Mouse (Mus musculus): ENCODE results near the gene Zfand3. TPM values are rescaled to one million over a fixed set of nuclear protein-coding genes. Genes with fewer than 3 reads are reported as not detected.

Zfand3 gene
- polyA plus RNA-seq, 1 experiment from 2014 or later = 40.2 TPM

GRCm38 (mm10) chr17:30237600-30237999 is 233.1 kb downstream of the Zfand3 start:
- WGBS = 87% methylated on average over 7 of the region's 7 CpGs
- Histone ChIP-seq H3K27me3 (replicated peaks; ENCODE audit: control insufficient read depth, insufficient read depth, low read length) (no peaks in the 10 kb centered on the region), H3K4me3 (ENCODE audit: low read length) (no peak overlapping the region), H3K9ac (ENCODE audit: low read depth, low read length) (no peak overlapping the region), H3K36me3 (ENCODE audit: control insufficient read depth, insufficient read depth, low read length) (no peaks in the 10 kb centered on the region), H3K4me1 (ENCODE audit: control insufficient read depth, insufficient read depth, low read length) (no peaks in the 10 kb centered on the region), H3K9me3 (ENCODE audit: control insufficient read depth, low read length) (no peaks in the 10 kb centered on the region), H3K4me2 (ENCODE audit: low read depth, low read length) (no peak overlapping the region), H3K27ac (ENCODE audit: low read length) (no peak overlapping the region)
- ATAC-seq = no peak

- Histone ChIP-seq H3K27ac (ENCODE audit: low read length) (no peak overlapping the region), H3K4me3 (ENCODE audit: low read length) (no peak overlapping the region), H3K27me3 (replicated peaks; ENCODE audit: control insufficient read depth, insufficient read depth, low read length) (no peaks in the 10 kb centered on the region), H3K9me3 (ENCODE audit: control insufficient read depth, low read length) (no peaks in the 10 kb centered on the region), H3K36me3 (ENCODE audit: control insufficient read depth, insufficient read depth, low read length) (no peaks in the 10 kb centered on the region), H3K4me2 (ENCODE audit: low read depth, low read length) (no peak overlapping the region), H3K9ac (ENCODE audit: low read depth, low read length) (no peak overlapping the region), H3K4me1 (ENCODE audit: control insufficient read depth, insufficient read depth, low read length) (peaks cover 10% of the 10 kb centered on the region)
- WGBS = 70% methylated on average over 5 of the region's 5 CpGs
- no peak for ATAC-seq
These were observed 234.9 kb downstream of the Zfand3 start for GRCm38 (mm10) chr17:30239458-30239857.

- no peaks in the 10 kb centered on the region for H3K36me3 ChIP-seq (ENCODE audit: control insufficient read depth, insufficient read depth, low read length)
- 75% methylated on average over 4 of the region's 4 CpGs for WGBS
- no peak overlapping the region for H3K9ac ChIP-seq (ENCODE audit: low read depth, low read length)
- no peaks in the 10 kb centered on the region for H3K9me3 ChIP-seq (ENCODE audit: control insufficient read depth, low read length)
- no peaks in the 10 kb centered on the region for H3K27me3 ChIP-seq (replicated peaks; ENCODE audit: control insufficient read depth, insufficient read depth, low read length)
- H3K4me3 ChIP-seq (ENCODE audit: low read length) = no peak overlapping the region
- no peak overlapping the region for H3K4me2 ChIP-seq (ENCODE audit: low read depth, low read length)
- ATAC-seq = no peak
- peaks cover 21% of the 10 kb centered on the region for H3K4me1 ChIP-seq (ENCODE audit: control insufficient read depth, insufficient read depth, low read length)
- no peak overlapping the region for H3K27ac ChIP-seq (ENCODE audit: low read length)
These were observed 236.1 kb downstream of the Zfand3 start for GRCm38 (mm10) chr17:30240659-30241058.

DNA sequence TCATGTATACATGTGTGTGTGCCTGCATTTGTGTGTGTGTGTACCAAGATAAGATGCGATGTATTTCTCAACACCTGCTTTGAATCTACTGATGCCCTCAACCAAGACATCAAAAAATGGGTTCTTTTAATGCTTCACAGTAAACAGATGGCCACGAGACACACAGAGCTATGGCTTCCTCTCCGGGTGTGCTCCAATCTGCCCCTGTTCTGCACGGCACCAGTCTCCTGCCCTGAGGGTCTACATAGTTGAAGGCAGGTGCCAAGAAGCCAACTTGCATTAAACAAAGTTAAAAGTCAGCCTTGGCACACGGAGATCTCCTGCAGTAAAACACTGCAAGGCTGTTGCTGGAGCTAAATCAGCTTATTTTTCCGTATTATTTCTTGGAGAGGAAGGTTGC is 236.5 kb downstream of the Zfand3 start:
- H3K4me3 ChIP-seq (ENCODE audit: low read length) = no peak overlapping the region
- no peak overlapping the region for H3K4me2 ChIP-seq (ENCODE audit: low read depth, low read length)
- WGBS = 74% methylated on average over 6 of the region's 6 CpGs
- no peak overlapping the region for H3K27ac ChIP-seq (ENCODE audit: low read length)
- no peaks in the 10 kb centered on the region for H3K36me3 ChIP-seq (ENCODE audit: control insufficient read depth, insufficient read depth, low read length)
- H3K4me1 ChIP-seq (ENCODE audit: control insufficient read depth, insufficient read depth, low read length) = peaks cover 25% of the 10 kb centered on the region
- no peaks in the 10 kb centered on the region for H3K9me3 ChIP-seq (ENCODE audit: control insufficient read depth, low read length)
- ATAC-seq = no peak
- no peak overlapping the region for H3K9ac ChIP-seq (ENCODE audit: low read depth, low read length)
- H3K27me3 ChIP-seq (replicated peaks; ENCODE audit: control insufficient read depth, insufficient read depth, low read length) = no peaks in the 10 kb centered on the region

DNA sequence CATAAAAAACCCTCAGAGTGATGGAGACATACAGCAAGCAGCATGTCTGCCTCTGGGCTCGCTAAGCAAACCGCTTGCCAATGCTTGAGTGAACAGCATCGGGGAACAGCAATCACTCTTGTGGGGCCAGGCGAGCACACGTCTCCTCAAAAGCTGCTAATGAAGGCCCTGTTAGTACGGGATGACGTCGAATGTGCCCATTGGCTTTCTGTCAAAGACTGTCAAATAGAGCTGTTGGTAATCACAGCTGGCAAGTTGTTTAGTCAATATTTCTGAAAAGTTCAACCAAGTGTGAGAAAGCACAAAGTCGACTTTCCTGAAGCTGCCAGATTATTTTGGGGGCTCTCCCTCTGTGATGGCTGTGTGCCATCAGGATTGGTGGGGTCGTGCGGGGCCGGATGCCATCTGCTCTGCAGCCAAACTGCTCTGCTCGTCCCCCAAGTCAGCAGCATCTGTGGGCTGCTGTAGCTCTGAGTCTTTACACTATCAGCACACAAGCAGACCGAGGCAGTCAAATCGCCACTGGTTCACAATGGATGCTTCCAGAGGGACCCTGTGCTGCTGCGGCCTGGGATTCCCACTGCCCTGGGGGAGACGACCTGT is 237.3 kb downstream of the Zfand3 start:
- Histone ChIP-seq H3K4me3 (ENCODE audit: low read length) (no peak overlapping the region), H3K4me2 (ENCODE audit: low read depth, low read length) (no peak overlapping the region)
- 66% methylated on average over 17 of the region's 17 CpGs for WGBS

DNA sequence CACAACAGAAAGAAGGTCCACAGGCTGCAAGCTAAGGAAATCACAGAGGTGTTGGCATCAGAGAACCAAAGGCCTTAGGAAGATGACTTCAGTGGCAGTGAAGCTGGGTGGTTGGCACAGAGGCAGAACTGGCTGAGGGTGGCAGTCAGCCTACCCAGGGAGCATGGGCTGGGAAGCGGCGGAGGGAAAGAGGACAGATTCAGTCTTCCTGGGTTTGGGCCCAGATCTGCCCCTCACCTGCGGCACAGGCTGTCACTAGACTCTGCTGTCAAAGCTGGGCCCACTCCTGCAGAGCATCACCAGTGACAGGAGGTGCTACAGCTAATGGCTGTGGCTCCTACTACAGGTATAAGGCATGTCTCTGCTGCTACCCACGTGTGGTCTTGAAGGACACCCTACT is 238.1 kb downstream of the Zfand3 start:
- H3K4me1 ChIP-seq (ENCODE audit: control insufficient read depth, insufficient read depth, low read length) = peaks cover 29% of the 10 kb centered on the region
- H3K9ac ChIP-seq (ENCODE audit: low read depth, low read length) = no peak overlapping the region
- H3K4me2 ChIP-seq (ENCODE audit: low read depth, low read length) = no peak overlapping the region
- H3K27ac ChIP-seq (ENCODE audit: low read length) = no peak overlapping the region
- 86% methylated on average over 4 of the region's 4 CpGs for WGBS
- H3K4me3 ChIP-seq (ENCODE audit: low read length) = no peak overlapping the region
- no peak for ATAC-seq
- H3K27me3 ChIP-seq (replicated peaks; ENCODE audit: control insufficient read depth, insufficient read depth, low read length) = no peaks in the 10 kb centered on the region
- H3K36me3 ChIP-seq (ENCODE audit: control insufficient read depth, insufficient read depth, low read length) = no peaks in the 10 kb centered on the region
- no peaks in the 10 kb centered on the region for H3K9me3 ChIP-seq (ENCODE audit: control insufficient read depth, low read length)

More for the DNA sequence above, 237.3 kb downstream of the Zfand3 start:
- H3K9me3 ChIP-seq (ENCODE audit: control insufficient read depth, low read length) = no peaks in the 10 kb centered on the region
- H3K36me3 ChIP-seq (ENCODE audit: control insufficient read depth, insufficient read depth, low read length) = no peaks in the 10 kb centered on the region
- H3K27ac ChIP-seq (ENCODE audit: low read length) = no peak overlapping the region
- ATAC-seq = no peak
- no peaks in the 10 kb centered on the region for H3K27me3 ChIP-seq (replicated peaks; ENCODE audit: control insufficient read depth, insufficient read depth, low read length)
- H3K9ac ChIP-seq (ENCODE audit: low read depth, low read length) = no peak overlapping the region
- peaks cover 29% of the 10 kb centered on the region for H3K4me1 ChIP-seq (ENCODE audit: control insufficient read depth, insufficient read depth, low read length)

- Histone ChIP-seq H3K9ac (ENCODE audit: low read depth, low read length) (no peak overlapping the region), H3K9me3 (ENCODE audit: control insufficient read depth, low read length) (no peaks in the 10 kb centered on the region), H3K4me1 (ENCODE audit: control insufficient read depth, insufficient read depth, low read length) (peaks cover 29% of the 10 kb centered on the region), H3K27me3 (replicated peaks; ENCODE audit: control insufficient read depth, insufficient read depth, low read length) (no peaks in the 10 kb centered on the region), H3K27ac (ENCODE audit: low read length) (no peak overlapping the region), H3K4me3 (ENCODE audit: low read length) (no peak overlapping the region), H3K4me2 (ENCODE audit: low read depth, low read length) (no peak overlapping the region), H3K36me3 (ENCODE audit: control insufficient read depth, insufficient read depth, low read length) (no peaks in the 10 kb centered on the region)
- peak; percentile 46 for ATAC-seq
- 55% methylated on average over 7 of the region's 7 CpGs for WGBS
These were observed 239.0 kb downstream of the Zfand3 start for GRCm38 (mm10) chr17:30243540-30243939.

GRCm38 (mm10) chr17:30244651-30245307 is 240.2 kb downstream of the Zfand3 start:
- WGBS = 49% methylated on average over 14 of the region's 14 CpGs
- no peaks in the 10 kb centered on the region for H3K27me3 ChIP-seq (replicated peaks; ENCODE audit: control insufficient read depth, insufficient read depth, low read length)
- no peak overlapping the region for H3K4me2 ChIP-seq (ENCODE audit: low read depth, low read length)
- H3K27ac ChIP-seq (ENCODE audit: low read length) = no peak overlapping the region; the same call in 1 of the 2 replicates
- H3K4me3 ChIP-seq (ENCODE audit: low read length) = no peak overlapping the region
- H3K36me3 ChIP-seq (ENCODE audit: control insufficient read depth, insufficient read depth, low read length) = no peaks in the 10 kb centered on the region
- peaks cover 29% of the 10 kb centered on the region for H3K4me1 ChIP-seq (ENCODE audit: control insufficient read depth, insufficient read depth, low read length)
- peak; percentile 68 for ATAC-seq
- H3K9ac ChIP-seq (ENCODE audit: low read depth, low read length) = no peak overlapping the region
- no peaks in the 10 kb centered on the region for H3K9me3 ChIP-seq (ENCODE audit: control insufficient read depth, low read length)

- 0 out of 2 replicates have a peak overlapping the region, but pooled peaks have one; percentile 18 for H3K27ac ChIP-seq (ENCODE audit: low read length)
- H3K4me2 ChIP-seq (ENCODE audit: low read depth, low read length) = no peak overlapping the region
- H3K4me3 ChIP-seq (ENCODE audit: low read length) = no peak overlapping the region
- no peaks in the 10 kb centered on the region for H3K9me3 ChIP-seq (ENCODE audit: control insufficient read depth, low read length)
- no peak overlapping the region for H3K9ac ChIP-seq (ENCODE audit: low read depth, low read length)
- no peaks in the 10 kb centered on the region for H3K36me3 ChIP-seq (ENCODE audit: control insufficient read depth, insufficient read depth, low read length)
- 54% methylated on average over 10 of the region's 10 CpGs for WGBS
- peaks cover 29% of the 10 kb centered on the region for H3K4me1 ChIP-seq (ENCODE audit: control insufficient read depth, insufficient read depth, low read length)
- no peaks in the 10 kb centered on the region for H3K27me3 ChIP-seq (replicated peaks; ENCODE audit: control insufficient read depth, insufficient read depth, low read length)
- peak; percentile 45; the same call in 1 of the 2 replicates for ATAC-seq
These were observed 240.8 kb downstream of the Zfand3 start for GRCm38 (mm10) chr17:30245308-30245706.

Data from intestine, embryonic 16.5 days (tissue).